Mouse (Mus musculus) spleen, adult 2 months (tissue): ENCODE results near the gene Pnliprp2. TPM values are rescaled to one million over a fixed set of nuclear protein-coding genes. Genes with fewer than 3 reads are reported as not detected.

Experiments
- DNase-seq, 2 experiments: peaks; one replicate each; pipeline versions ENCODE4 v3.0.0 to v3.0.0-alpha.2; 2012 to 2021; ENCODE audit warnings: low spot score in 2 of 2, low read depth in 1 of 2
- H3K27ac ChIP-seq: fragments of 200-500 bp; 2 replicates; pipeline ENCODE4 v1.5.1; 2012; ENCODE audit warnings: low read length, inconsistent platforms; ENCODE audit not compliant: insufficient read depth
- H3K27me3 ChIP-seq: fragments of 200-500 bp; 2 replicates; pipeline ENCODE4 v1.6.1; 2012; ENCODE audit warnings: mild to moderate bottlenecking, moderate library complexity, low read length, inconsistent platforms; ENCODE audit not compliant: control insufficient read depth, insufficient read depth
- H3K36me3 ChIP-seq: fragments of 200-500 bp; 2 replicates; pipeline ENCODE4 v1.6.1; 2012; ENCODE audit warnings: mild to moderate bottlenecking, low read length, inconsistent platforms; ENCODE audit not compliant: control insufficient read depth, insufficient read depth
- H3K4me1 ChIP-seq: fragments of 200-500 bp; 2 replicates; pipeline ENCODE4 v1.6.1; 2011; ENCODE audit warnings: inconsistent platforms; ENCODE audit not compliant: control insufficient read depth, insufficient read depth, insufficient read length
- H3K4me3 ChIP-seq: fragments of 200-500 bp; 2 replicates; pipeline ENCODE4 v1.5.1; 2011; ENCODE audit warnings: mild to moderate bottlenecking, inconsistent platforms; ENCODE audit not compliant: insufficient read depth, insufficient read length; ENCODE audit errors: extremely low read depth
- CTCF ChIP-seq: fragments of 200-500 bp; IDR thresholded peaks from 2 replicates; pipeline ENCODE4 v1.5.1; 2011; ENCODE audit warnings: mild to moderate bottlenecking, inconsistent platforms; ENCODE audit not compliant: insufficient read depth, insufficient read length, insufficient replicate concordance; ENCODE audit errors: extremely low read depth
- POLR2A ChIP-seq: fragments of 200-500 bp; IDR thresholded peaks from 2 replicates; pipeline ENCODE4 v1.6.1; 2011; ENCODE audit warnings: low read depth, low read length, inconsistent platforms
- WGBS: fragments of 180-500 bp; shearing (Covaris S2); methylation state at CpG from one replicate; pipeline ENCODE4 v1.1.7; 2018; 5-methylcytosine and 5-hydroxymethylcytosine counted together
- polyA plus RNA-seq: library from polyadenylated mRNA; depleted of rRNA; stranded (reverse); fragments of >200 nt; gene quantifications from 2 replicates; pipeline ENCODE4 v1.2.3, GENCODE M21; 2012; rRNA removed

Pnliprp2 gene
- 57.0 and 62.1 TPM in 2 replicates for polyA plus RNA-seq

GRCm38 (mm10) chr19:58759423-58759822 lies at the start of gene Pnliprp2:
Gene Pnliprp2 (plus strand): TSS chr19:58759719.
- TF ChIP-seq CTCF (no peak), POLR2A (no peak)
- H3K27me3 ChIP-seq, result no peaks in the 10 kb centered on the region
- no peak for DNase-seq
- no peaks in the 10 kb centered on the region for H3K4me1 ChIP-seq
- H3K36me3 ChIP-seq, result no peaks in the 10 kb centered on the region
- H3K27ac ChIP-seq, result no peak within 1 kb of the TSS
- 65% methylated on average over 9 of the region's 9 CpGs for WGBS
- no peak within 1 kb of the TSS for H3K4me3 ChIP-seq

- H3K4me3 ChIP-seq, result no peak overlapping the region
- 89% methylated on average over 4 of the region's 4 CpGs for WGBS
- no peaks in the 10 kb centered on the region for H3K27me3 ChIP-seq
- DNase-seq, result no peak
- H3K4me1 ChIP-seq, result no peaks in the 10 kb centered on the region
- no peaks in the 10 kb centered on the region for H3K36me3 ChIP-seq
- no peak overlapping the region for H3K27ac ChIP-seq
- TF ChIP-seq POLR2A (no peak), CTCF (no peak)
These were observed 41.6 kb upstream of the Pnliprp2 start for GRCm38 (mm10) chr19:58717925-58718324.

- no peaks in the 10 kb centered on the region for H3K4me1 ChIP-seq
- H3K36me3 ChIP-seq, result no peaks in the 10 kb centered on the region
- no peak for DNase-seq
- no peak overlapping the region for H3K4me3 ChIP-seq
- TF ChIP-seq POLR2A (no peak), CTCF (no peak)
- H3K27ac ChIP-seq, result no peak overlapping the region
- no peaks in the 10 kb centered on the region for H3K27me3 ChIP-seq
These were observed 39.1 kb upstream of the Pnliprp2 start for GRCm38 (mm10) chr19:58720439-58720838.

GRCm38 (mm10) chr19:58726551-58726950 lies 33.0 kb upstream of the Pnliprp2 start:
- Histone ChIP-seq H3K27me3 (no peaks in the 10 kb centered on the region), H3K36me3 (no peaks in the 10 kb centered on the region), H3K4me1 (no peaks in the 10 kb centered on the region), H3K27ac (no peak overlapping the region), H3K4me3 (no peak overlapping the region)
- 83% methylated on average over 5 of the region's 5 CpGs for WGBS
- no peak for TF ChIP-seq CTCF
- no peak for TF ChIP-seq POLR2A
- no peak for DNase-seq

- no peak for DNase-seq
- no peak for TF ChIP-seq CTCF
- TF ChIP-seq POLR2A, result no peak
- H3K36me3 ChIP-seq, result no peaks in the 10 kb centered on the region
- H3K4me1 ChIP-seq, result no peaks in the 10 kb centered on the region
- H3K4me3 ChIP-seq, result no peak overlapping the region
- no peak overlapping the region for H3K27ac ChIP-seq
- WGBS, result 87% methylated on average over 5 of the region's 5 CpGs
- H3K27me3 ChIP-seq, result no peaks in the 10 kb centered on the region
These were observed 31.8 kb upstream of the Pnliprp2 start for GRCm38 (mm10) chr19:58727756-58728155.

GRCm38 (mm10) chr19:58728445-58729031 lies 31.0 kb upstream of the Pnliprp2 start, which contains the start of gene Pnliprp1:
Gene Pnliprp1 (plus strand): TSS chr19:58728887.
- no peaks in the 10 kb centered on the region for H3K4me1 ChIP-seq
- H3K36me3 ChIP-seq, result no peaks in the 10 kb centered on the region
- H3K27me3 ChIP-seq, result no peaks in the 10 kb centered on the region
- no peak within 1 kb of the TSS for H3K27ac ChIP-seq
- no peak for DNase-seq
- WGBS, result 74% methylated on average over 5 of the region's 5 CpGs
- no peak within 1 kb of the TSS for H3K4me3 ChIP-seq
- TF ChIP-seq CTCF, result no peak
- TF ChIP-seq POLR2A, result no peak

GRCm38 (mm10) chr19:58733216-58733615 lies 26.3 kb upstream of the Pnliprp2 start:
- H3K27me3 ChIP-seq, result no peaks in the 10 kb centered on the region
- H3K4me3 ChIP-seq, result no peak overlapping the region
- no peak for DNase-seq
- 76% methylated on average over 6 of the region's 6 CpGs for WGBS
- H3K27ac ChIP-seq, result no peak overlapping the region
- no peaks in the 10 kb centered on the region for H3K36me3 ChIP-seq
- no peaks in the 10 kb centered on the region for H3K4me1 ChIP-seq
- TF ChIP-seq POLR2A, result no peak
- no peak for TF ChIP-seq CTCF

- no peaks in the 10 kb centered on the region for H3K4me1 ChIP-seq
- no peak for TF ChIP-seq POLR2A
- no peak for TF ChIP-seq CTCF
- WGBS, result 79% methylated on average over 4 of the region's 4 CpGs
- no peak overlapping the region for H3K4me3 ChIP-seq
- no peak for DNase-seq
- H3K27me3 ChIP-seq, result no peaks in the 10 kb centered on the region
- no peak overlapping the region for H3K27ac ChIP-seq
- H3K36me3 ChIP-seq, result no peaks in the 10 kb centered on the region
These were observed 21.4 kb upstream of the Pnliprp2 start for GRCm38 (mm10) chr19:58738111-58738510.
